In genomic region chr5:124553607-124554006, GRCm38 (mm10) we compare ENCODE assay signal across 9 mouse cellular contexts. TPM values are rescaled to one million over a fixed set of nuclear protein-coding genes. Genes with fewer than 3 reads are reported as not detected.
A peak's percentile ranks its signal among the peaks of the same experiment; 100 is the strongest.
DNase-seq lines count a peak whose midpoint lies in the region; ATAC-seq and TF ChIP-seq lines count a peak whose summit lies in the region.
"Had no signal": no experiment of that assay in that cellular context is flagged by ENCODE, and none has a peak within 500 bp of the region (broad histone marks: within the 10 kb centered on the region; RNA-seq: fewer than 3 reads in every experiment).

No protein-coding gene starts in this region.

- H3K36me3 ChIP-seq in kidney, embryonic 14.5 days (ENCODE audit: control insufficient read depth, insufficient read depth, low read length) = peaks cover 40% of the 10 kb centered on the region
- H3K36me3 ChIP-seq in kidney, adult 2 months (ENCODE audit: control insufficient read depth, insufficient read depth, low read length) = peaks cover 1% of the 10 kb centered on the region; the same call in 1 of the 2 replicates
- peaks cover 56% of the 10 kb centered on the region for H3K36me3 ChIP-seq in embryonic facial prominence, embryonic 10.5 days (replicated peaks)
- peaks cover 11% of the 10 kb centered on the region for H3K36me3 ChIP-seq in intestine, embryonic 16.5 days (ENCODE audit: control insufficient read depth, insufficient read depth, low read length)
- H3K36me3 ChIP-seq in neural tube, embryonic 12.5 days = peaks cover 44% of the 10 kb centered on the region

- 75% methylated on average over 6 of the region's 6 CpGs for WGBS in kidney, embryonic 14.5 days
- WGBS in kidney, adult 2 months = 69% methylated on average over 6 of the region's 6 CpGs
- WGBS in embryonic facial prominence, embryonic 10.5 days = 59% methylated on average over 6 of the region's 6 CpGs
- 62% methylated on average over 6 of the region's 6 CpGs for WGBS in intestine, embryonic 16.5 days
- 85% methylated on average over 6 of the region's 6 CpGs for WGBS in neural tube, embryonic 12.5 days

- no peaks in the 10 kb centered on the region for H3K9me3 ChIP-seq in kidney, embryonic 14.5 days (ENCODE audit: control insufficient read depth, low read length)
- no peaks in the 10 kb centered on the region for H3K9me3 ChIP-seq in embryonic facial prominence, embryonic 10.5 days
- no peaks in the 10 kb centered on the region for H3K9me3 ChIP-seq in intestine, embryonic 16.5 days (ENCODE audit: control insufficient read depth, low read length)
- H3K9me3 ChIP-seq in neural tube, embryonic 12.5 days = no peaks in the 10 kb centered on the region

- TF ChIP-seq CTCF in kidney, adult 2 months (conservative IDR thresholded peaks at IDR 0.05; ENCODE audit: insufficient read depth, insufficient read length, low read depth, low read length) = no peak

- H3K4me1 ChIP-seq in kidney, embryonic 14.5 days (ENCODE audit: control insufficient read depth, insufficient read depth, low read length) = 0 out of 2 replicates have a peak, but pooled peaks cover 3% of the 10 kb centered on the region
- H3K4me1 ChIP-seq in kidney, adult 2 months (ENCODE audit: control insufficient read depth, insufficient read depth, low read length) = peaks cover 3% of the 10 kb centered on the region; the same call in 1 of the 2 replicates
- H3K4me1 ChIP-seq in embryonic facial prominence, embryonic 10.5 days = peaks cover 13% of the 10 kb centered on the region
- H3K4me1 ChIP-seq in intestine, embryonic 16.5 days (ENCODE audit: control insufficient read depth, insufficient read depth, low read length) = peaks cover 8% of the 10 kb centered on the region; the same call in 1 of the 2 replicates
- peaks cover 14% of the 10 kb centered on the region for H3K4me1 ChIP-seq in neural tube, embryonic 12.5 days

- ATAC-seq in kidney, embryonic 14.5 days (ENCODE audit: low FRiP score, low TSS enrichment) = no peak
- no peak for ATAC-seq in intestine, embryonic 16.5 days
- ATAC-seq in neural tube, embryonic 12.5 days (ENCODE audit: low FRiP score, low read depth) = no peak
- ATAC-seq in megakaryocyte, adult 5-6 weeks (ENCODE audit: poor library complexity, severe bottlenecking) = no peak

- no peak for TF ChIP-seq POLR2A in kidney, adult 2 months (IDR thresholded peaks at IDR 0.05; ENCODE audit: low read depth, low read length)

- no peak overlapping the region for H3K27ac ChIP-seq in kidney, embryonic 14.5 days (ENCODE audit: low read depth, low read length)
- no peak overlapping the region for H3K27ac ChIP-seq in kidney, adult 2 months (ENCODE audit: insufficient read depth, low read depth, low read length)
- no peak overlapping the region for H3K27ac ChIP-seq in embryonic facial prominence, embryonic 10.5 days (replicated peaks)
- no peak overlapping the region for H3K27ac ChIP-seq in intestine, embryonic 16.5 days (ENCODE audit: low read length)
- H3K27ac ChIP-seq in neural tube, embryonic 12.5 days = no peak overlapping the region

- peak overlapping the region; percentile 79 for H3K4me3 ChIP-seq in kidney, embryonic 14.5 days (ENCODE audit: low read length)
- no peak overlapping the region for H3K4me3 ChIP-seq in kidney, adult 2 months (ENCODE audit: insufficient read depth, low read depth, low read length)
- H3K4me3 ChIP-seq in embryonic facial prominence, embryonic 10.5 days = peak overlapping the region; percentile 81
- peak overlapping the region; percentile 92 for H3K4me3 ChIP-seq in intestine, embryonic 16.5 days (ENCODE audit: low read length)
- H3K4me3 ChIP-seq in neural tube, embryonic 12.5 days = no peak overlapping the region

- H3K27me3 ChIP-seq in kidney, embryonic 14.5 days (ENCODE audit: control insufficient read depth, insufficient read depth, low read length) = no peaks in the 10 kb centered on the region
- H3K27me3 ChIP-seq in kidney, adult 2 months (replicated peaks; ENCODE audit: control insufficient read depth, insufficient read depth, low read length) = no peaks in the 10 kb centered on the region
- no peaks in the 10 kb centered on the region for H3K27me3 ChIP-seq in embryonic facial prominence, embryonic 10.5 days (replicated peaks; ENCODE audit: low read depth, poor library complexity, severe bottlenecking)
- no peaks in the 10 kb centered on the region for H3K27me3 ChIP-seq in intestine, embryonic 16.5 days (replicated peaks; ENCODE audit: control insufficient read depth, insufficient read depth, low read length)
- H3K27me3 ChIP-seq in neural tube, embryonic 12.5 days (replicated peaks) = no peaks in the 10 kb centered on the region

- DNase-seq in kidney, adult 2 months = no peak
- DNase-seq in embryonic facial prominence, embryonic 10.5 days (ENCODE audit: low spot score) = no peak
- DNase-seq in yolk sac, embryonic 10.5 days (ENCODE audit: low spot score) = no peak
- DNase-seq in left cerebral cortex, adult 8-10 months (ENCODE audit: low spot score in 2 of 2) = no peak
- DNase-seq: right cerebral cortex, postnatal 25 days had no signal

- peak overlapping the region; percentile 74; the same call in 1 of the 2 replicates for H3K4me2 ChIP-seq in kidney, embryonic 14.5 days (replicated peaks; ENCODE audit: low read depth, low read length)
- H3K4me2 ChIP-seq in intestine, embryonic 16.5 days (ENCODE audit: low read depth, low read length) = peak overlapping the region; percentile 71
- peak overlapping the region; percentile 80 for H3K4me2 ChIP-seq in neural tube, embryonic 12.5 days (replicated peaks)

- no peak overlapping the region for H3K9ac ChIP-seq in kidney, embryonic 14.5 days (ENCODE audit: low read depth, low read length)
- H3K9ac ChIP-seq in intestine, embryonic 16.5 days (ENCODE audit: low read depth, low read length) = peak overlapping the region; percentile 84; the same call in 1 of the 2 replicates
- H3K9ac ChIP-seq in neural tube, embryonic 12.5 days = no peak overlapping the region

RNA-seq across cellular contexts. Expression of gene Ddx55, which starts 0.9 kb away (rescaled TPM):
- 14.0 and 17.3 TPM in 2 replicates for polyA plus RNA-seq in kidney, embryonic 14.5 days (2014; fragmentation: Nextera tagmentation; extraction: Ambion mirVana)
- polyA plus RNA-seq in kidney, adult 2 months (2012; rRNA removed) = 7.4 and 8.9 TPM in 2 replicates
- 16.7 and 18.2 TPM in 2 replicates for polyA plus RNA-seq in embryonic facial prominence, embryonic 10.5 days (2016; fragmentation: Nextera tagmentation; extraction: Ambion mirVana)
- 12.5 and 14.5 TPM in 2 replicates for polyA plus RNA-seq in intestine, embryonic 16.5 days (2015; fragmentation: Nextera tagmentation; extraction: Ambion mirVana)
- 21.9 and 22.0 TPM in 2 replicates for polyA plus RNA-seq in neural tube, embryonic 12.5 days (2016; fragmentation: Nextera tagmentation; extraction: Ambion mirVana)
- 6.5 and 7.7 TPM in 2 replicates for total RNA-seq in megakaryocyte, adult 5-6 weeks (2015)
- total RNA-seq in megakaryocyte, adult 5-6 weeks (2017) = 7.2 and 15.1 TPM in 2 replicates
- total RNA-seq in left cerebral cortex, adult 8-10 months (2022) = 10 to 100 TPM; 24.9 to 28.0 (median 27.0) TPM

RNA-seq across cellular contexts. Expression of gene Tmed2, which starts 13.1 kb away (rescaled TPM):
- polyA plus RNA-seq in kidney, embryonic 14.5 days (2014; fragmentation: Nextera tagmentation; extraction: Ambion mirVana) = 457 and 564 TPM in 2 replicates
- polyA plus RNA-seq in kidney, adult 2 months (2012; rRNA removed) = 97.9 and 128 TPM in 2 replicates
- 453 and 454 TPM in 2 replicates for polyA plus RNA-seq in embryonic facial prominence, embryonic 10.5 days (2016; fragmentation: Nextera tagmentation; extraction: Ambion mirVana)
- polyA plus RNA-seq in intestine, embryonic 16.5 days (2015; fragmentation: Nextera tagmentation; extraction: Ambion mirVana) = 635 and 649 TPM in 2 replicates
- 389 and 400 TPM in 2 replicates for polyA plus RNA-seq in neural tube, embryonic 12.5 days (2016; fragmentation: Nextera tagmentation; extraction: Ambion mirVana)
- total RNA-seq in megakaryocyte, adult 5-6 weeks (2015) = 561 and 605 TPM in 2 replicates
- 974 and 1,002 TPM in 2 replicates for total RNA-seq in megakaryocyte, adult 5-6 weeks (2017)
- 100 to 1,000 TPM; 104 to 114 (median 110) TPM for total RNA-seq in left cerebral cortex, adult 8-10 months (2022)

RNA-seq across cellular contexts. Expression of gene Rilpl1, which starts 22.4 kb away (rescaled TPM):
- polyA plus RNA-seq in kidney, embryonic 14.5 days (2014; fragmentation: Nextera tagmentation; extraction: Ambion mirVana) = 21.9 and 26.1 TPM in 2 replicates
- 10.4 and 12.5 TPM in 2 replicates for polyA plus RNA-seq in kidney, adult 2 months (2012; rRNA removed)
- polyA plus RNA-seq in embryonic facial prominence, embryonic 10.5 days (2016; fragmentation: Nextera tagmentation; extraction: Ambion mirVana) = 23.1 and 26.4 TPM in 2 replicates
- polyA plus RNA-seq in intestine, embryonic 16.5 days (2015; fragmentation: Nextera tagmentation; extraction: Ambion mirVana) = 8.6 and 8.8 TPM in 2 replicates
- polyA plus RNA-seq in neural tube, embryonic 12.5 days (2016; fragmentation: Nextera tagmentation; extraction: Ambion mirVana) = 18.1 and 19.8 TPM in 2 replicates
- total RNA-seq in megakaryocyte, adult 5-6 weeks (2015) = 0.75 and 1.2 TPM in 2 replicates
- 0.48 and 0.65 TPM in 2 replicates for total RNA-seq in megakaryocyte, adult 5-6 weeks (2017)
- total RNA-seq in left cerebral cortex, adult 8-10 months (2022) = 10 to 100 TPM; 51.6 to 69.0 (median 61.8) TPM

RNA-seq across cellular contexts. Expression of gene Eif2b1, which starts 25.3 kb away (rescaled TPM):
- 84.8 and 85.1 TPM in 2 replicates for polyA plus RNA-seq in kidney, embryonic 14.5 days (2014; fragmentation: Nextera tagmentation; extraction: Ambion mirVana)
- 20.5 and 23.6 TPM in 2 replicates for polyA plus RNA-seq in kidney, adult 2 months (2012; rRNA removed)
- polyA plus RNA-seq in embryonic facial prominence, embryonic 10.5 days (2016; fragmentation: Nextera tagmentation; extraction: Ambion mirVana) = 83.7 and 88.2 TPM in 2 replicates
- polyA plus RNA-seq in intestine, embryonic 16.5 days (2015; fragmentation: Nextera tagmentation; extraction: Ambion mirVana) = 85.5 and 86.6 TPM in 2 replicates
- polyA plus RNA-seq in neural tube, embryonic 12.5 days (2016; fragmentation: Nextera tagmentation; extraction: Ambion mirVana) = 75.7 and 76.2 TPM in 2 replicates
- total RNA-seq in megakaryocyte, adult 5-6 weeks (2015) = 24.8 and 28.0 TPM in 2 replicates
- 15.6 and 20.0 TPM in 2 replicates for total RNA-seq in megakaryocyte, adult 5-6 weeks (2017)
- total RNA-seq in left cerebral cortex, adult 8-10 months (2022) = 10 to 100 TPM; 30.2 to 38.8 (median 32.8) TPM

RNA-seq across cellular contexts. Expression of gene Gtf2h3, which starts 25.3 kb away (rescaled TPM):
- polyA plus RNA-seq in kidney, embryonic 14.5 days (2014; fragmentation: Nextera tagmentation; extraction: Ambion mirVana) = 73.7 and 79.8 TPM in 2 replicates
- polyA plus RNA-seq in kidney, adult 2 months (2012; rRNA removed) = 34.5 and 35.1 TPM in 2 replicates
- polyA plus RNA-seq in embryonic facial prominence, embryonic 10.5 days (2016; fragmentation: Nextera tagmentation; extraction: Ambion mirVana) = 114 TPM in 2 replicates
- polyA plus RNA-seq in intestine, embryonic 16.5 days (2015; fragmentation: Nextera tagmentation; extraction: Ambion mirVana) = 51.2 and 52.2 TPM in 2 replicates
- polyA plus RNA-seq in neural tube, embryonic 12.5 days (2016; fragmentation: Nextera tagmentation; extraction: Ambion mirVana) = 62.0 and 71.2 TPM in 2 replicates
- 8.0 and 8.6 TPM in 2 replicates for total RNA-seq in megakaryocyte, adult 5-6 weeks (2015)
- total RNA-seq in megakaryocyte, adult 5-6 weeks (2017) = 11.6 and 20.7 TPM in 2 replicates
- total RNA-seq in left cerebral cortex, adult 8-10 months (2022) = 10 to 100 TPM; 24.3 to 27.5 (median 25.7) TPM

Comparison
In these comparisons a context has a peak if more than half of its experiments do, and no peak if none do; other contexts are left out.
1. H3K4me3 ChIP-seq: peak in kidney, embryonic 14.5 days (single experiment), embryonic facial prominence, embryonic 10.5 days (single experiment) and intestine, embryonic 16.5 days (single experiment); none in kidney, adult 2 months (single experiment) and neural tube, embryonic 12.5 days (single experiment).
2. Peak in every context shown above with its lines, with median percentiles within 50 percentile points of each other: H3K4me2 ChIP-seq.